Mouse (Mus musculus): Measurements from ENCODE around the gene Swsap1.
A peak's percentile ranks its signal among the peaks of the same experiment; 100 is the strongest.

Swsap1 gene

GRCm38 (mm10) chr9:21962416-21963059 lies 7.0 kb downstream of the Swsap1 start:
- DNase-seq (ENCODE audit: low spot score), result peak; percentile 56

DNA sequence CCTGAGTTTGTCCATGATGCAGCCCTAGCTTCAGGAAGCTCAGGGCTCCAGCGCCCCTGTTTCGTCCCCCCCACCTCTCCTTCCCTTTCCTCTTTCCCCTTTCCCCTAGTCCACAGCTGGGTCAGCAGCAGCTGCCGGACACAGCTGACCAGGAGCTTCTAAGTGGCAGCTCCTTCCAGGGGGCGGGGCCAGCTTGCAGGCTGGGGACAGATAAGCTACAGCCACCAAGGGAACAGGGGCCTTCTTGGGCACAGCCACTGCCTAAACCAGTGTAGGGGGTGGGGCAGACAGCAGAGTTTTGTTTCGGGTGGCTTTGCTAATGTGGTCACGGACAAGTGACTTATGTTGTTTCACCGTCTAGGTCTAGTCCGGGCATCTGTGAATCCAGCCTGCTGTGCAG lies 7.9 kb downstream of the Swsap1 start, which contains the start of gene Epor:
Gene Epor, minus strand, starts transcription at position 90 of the 400 bp plus-strand sequence.
- no peak for DNase-seq (ENCODE audit: low spot score)

DNA sequence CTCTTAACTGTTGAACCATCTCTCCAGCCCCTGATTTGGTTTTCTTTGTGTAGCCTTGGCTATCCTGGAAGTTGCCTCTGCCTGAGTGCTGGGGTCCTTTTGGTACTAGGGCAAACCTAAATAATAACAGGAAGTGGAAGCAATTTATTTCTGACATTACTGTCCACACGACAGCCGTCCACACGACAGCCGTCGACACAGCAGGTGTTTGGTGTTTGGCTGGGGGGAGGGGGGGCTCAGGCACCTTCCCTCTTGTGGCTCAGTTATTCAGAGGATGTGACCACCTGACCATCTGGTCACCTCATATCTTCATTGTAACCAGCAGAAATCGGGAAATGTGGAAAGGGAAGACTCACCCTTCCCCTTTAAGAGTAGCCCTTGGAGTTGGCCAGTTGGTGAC lies 13.3 kb downstream of the Swsap1 start:
- no peak for DNase-seq (ENCODE audit: low spot score)

DNA sequence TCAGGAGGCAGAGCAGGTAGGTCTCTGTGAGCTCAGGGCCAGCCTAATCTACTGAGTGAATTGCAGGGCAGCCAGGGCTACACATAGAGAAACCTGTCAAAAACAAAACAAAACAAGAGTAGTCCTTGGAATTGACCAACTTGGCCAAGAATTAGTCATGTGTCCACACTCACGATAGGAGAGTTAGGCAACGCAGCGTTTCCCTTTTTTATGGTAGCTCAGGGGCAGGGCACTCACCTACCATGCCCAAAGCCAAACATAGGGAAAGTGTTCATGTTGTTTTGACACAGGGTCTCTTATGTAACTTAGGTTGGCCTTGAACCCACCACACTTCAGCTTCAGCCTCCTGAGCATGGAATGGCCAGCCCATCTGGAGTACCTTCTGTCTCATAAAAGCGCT lies 13.7 kb downstream of the Swsap1 start:
- DNase-seq (ENCODE audit: low spot score), result no peak

DNA sequence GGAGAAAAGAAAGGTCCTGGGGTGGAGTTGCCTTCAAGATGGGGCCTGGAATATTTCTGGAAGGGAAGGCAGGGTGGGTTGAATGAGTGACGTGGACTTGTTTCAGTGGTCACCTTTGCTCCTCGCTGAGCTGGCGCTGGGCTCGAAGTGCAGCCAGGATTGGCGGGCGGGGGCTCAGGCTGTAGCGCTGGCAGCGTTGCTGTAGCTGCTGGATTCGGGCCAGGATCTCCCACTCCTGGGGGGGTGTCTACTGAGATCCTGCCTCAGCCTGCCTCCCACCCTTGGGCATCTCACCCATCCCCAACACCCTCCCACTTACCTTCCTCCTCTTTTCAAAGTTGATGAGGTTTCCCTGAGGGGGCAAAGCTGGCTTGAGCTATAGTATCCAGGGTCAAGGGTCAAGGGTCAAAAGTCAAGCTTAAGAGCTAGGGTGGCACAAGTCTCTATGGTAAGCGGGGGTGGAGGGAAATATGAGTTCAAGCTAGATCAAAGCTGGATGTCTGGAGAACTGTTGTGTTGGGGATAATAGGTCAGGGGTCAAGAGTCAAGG lies 21.1 kb downstream of the Swsap1 start:
- no peak for DNase-seq (ENCODE audit: low spot score)

DNA sequence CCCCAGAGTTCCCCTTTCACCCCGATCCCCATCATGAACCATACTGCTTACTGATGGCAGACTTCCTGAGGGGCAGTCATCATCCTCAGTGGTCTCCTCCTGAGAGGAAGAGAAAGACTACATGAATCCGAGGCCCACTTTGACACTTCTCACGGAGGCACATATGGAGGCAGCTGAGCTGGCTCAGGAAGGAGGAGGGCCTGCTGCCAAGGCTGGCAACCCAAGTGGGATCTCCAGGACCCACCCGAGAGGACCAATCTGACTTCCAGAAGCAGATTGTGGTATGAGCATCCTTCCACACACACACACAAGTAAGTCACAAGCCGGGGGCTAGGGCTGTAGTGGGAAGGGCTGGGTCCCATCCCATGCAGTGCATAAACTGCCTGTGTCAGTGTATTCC lies 21.8 kb downstream of the Swsap1 start:
- no peak for DNase-seq (ENCODE audit: low spot score)

GRCm38 (mm10) chr9:21977972-21978371 lies 22.4 kb downstream of the Swsap1 start:
- DNase-seq (ENCODE audit: low spot score), result no peak

DNA sequence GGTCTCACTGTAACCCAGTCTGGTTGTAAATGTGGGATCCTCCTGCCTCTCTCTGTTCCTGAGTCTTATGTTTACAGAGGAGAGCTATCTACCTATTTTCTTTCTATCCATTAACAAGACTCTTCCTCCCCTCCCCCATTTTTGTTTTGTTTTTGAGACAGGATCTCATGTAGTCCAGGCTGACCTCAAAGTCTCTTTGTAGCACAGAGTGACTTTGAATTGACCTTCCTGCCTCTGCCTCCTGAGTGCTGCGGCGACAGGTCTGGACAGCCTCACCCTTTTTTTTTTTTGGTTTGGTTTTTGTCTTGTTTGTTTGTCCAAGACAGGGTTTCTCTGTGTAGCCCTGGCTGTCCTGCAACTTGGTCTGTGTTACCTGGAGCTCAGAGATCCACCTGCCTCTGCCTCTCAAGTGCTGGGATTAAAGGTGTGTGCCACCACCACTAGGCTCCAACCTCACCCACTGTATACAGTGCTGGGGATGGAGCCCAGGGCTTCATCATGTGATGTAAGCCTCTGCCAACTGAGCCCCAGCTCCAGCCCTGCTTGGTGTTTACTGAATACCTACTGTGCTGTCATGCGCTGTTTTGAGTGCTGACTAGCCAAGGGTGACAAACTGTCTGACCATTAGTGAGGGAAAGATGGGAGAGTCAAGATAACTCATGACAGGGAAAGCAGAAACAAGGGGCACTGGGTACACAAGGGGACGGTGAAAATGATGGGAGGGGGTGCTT lies 23.0 kb downstream of the Swsap1 start:
- DNase-seq (ENCODE audit: low spot score), result no peak

DNA sequence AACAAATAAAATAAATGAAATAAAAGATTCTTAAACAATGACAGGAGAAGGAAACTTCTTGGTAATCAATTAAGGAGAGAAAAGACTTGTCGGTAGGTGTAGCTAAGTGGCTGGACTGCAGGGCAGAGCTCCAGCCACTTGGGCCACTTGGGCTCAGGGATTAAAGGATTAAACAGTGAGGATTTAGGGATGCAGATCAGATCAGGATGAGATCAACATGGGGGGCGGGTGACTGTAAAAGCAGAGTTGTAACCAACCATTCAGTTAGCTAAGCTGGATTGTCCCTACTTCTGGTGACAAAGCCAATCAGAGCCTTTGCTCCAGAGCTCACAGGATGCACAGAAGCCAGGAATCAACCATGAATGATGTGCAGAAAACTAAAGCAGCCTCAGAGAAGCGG lies 28.4 kb downstream of the Swsap1 start:
- DNase-seq (ENCODE audit: low spot score), result no peak

DNA sequence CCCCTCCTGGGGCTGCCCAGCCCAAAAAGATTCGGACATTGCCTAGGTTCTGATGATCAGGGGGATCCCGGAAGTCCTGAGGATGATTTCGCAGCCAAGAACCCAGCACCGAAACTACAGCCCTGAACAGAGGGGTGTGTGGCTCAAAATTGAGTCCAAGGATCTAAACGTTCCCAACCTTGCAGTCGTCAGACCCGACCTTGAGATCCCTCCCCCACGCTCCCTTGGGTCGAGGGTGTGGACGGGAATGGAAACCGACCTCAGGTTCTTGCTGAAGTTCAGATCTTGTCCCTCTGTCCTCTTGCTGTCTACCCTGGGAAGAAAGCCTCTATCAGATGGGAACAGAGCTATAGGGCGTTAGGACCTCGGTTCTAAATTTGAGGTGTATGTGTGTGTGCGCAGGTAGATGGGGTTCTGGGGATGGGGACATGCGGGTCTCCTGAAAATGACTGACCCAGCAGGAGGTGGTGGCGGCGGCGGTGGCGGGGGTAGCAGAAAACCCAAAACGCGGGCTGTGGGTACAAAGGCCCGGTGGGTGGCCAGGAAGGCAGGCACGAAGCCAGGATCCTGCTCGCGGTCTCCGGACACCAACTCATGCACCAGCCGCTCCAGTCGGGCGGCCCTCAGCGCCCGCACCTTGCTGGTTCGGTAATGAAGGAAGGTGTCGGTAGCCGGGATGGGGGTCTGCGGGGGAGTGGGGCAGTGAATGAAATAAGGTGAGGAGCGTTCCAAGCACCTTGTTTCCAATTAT lies 32.2 kb downstream of the Swsap1 start:
- no peak for DNase-seq (ENCODE audit: low spot score)

- peak; percentile 11 for DNase-seq (ENCODE audit: low spot score)
Measured at GRCm38 (mm10) chr9:21988421-21989101, 33.0 kb downstream of the Swsap1 start.

DNA sequence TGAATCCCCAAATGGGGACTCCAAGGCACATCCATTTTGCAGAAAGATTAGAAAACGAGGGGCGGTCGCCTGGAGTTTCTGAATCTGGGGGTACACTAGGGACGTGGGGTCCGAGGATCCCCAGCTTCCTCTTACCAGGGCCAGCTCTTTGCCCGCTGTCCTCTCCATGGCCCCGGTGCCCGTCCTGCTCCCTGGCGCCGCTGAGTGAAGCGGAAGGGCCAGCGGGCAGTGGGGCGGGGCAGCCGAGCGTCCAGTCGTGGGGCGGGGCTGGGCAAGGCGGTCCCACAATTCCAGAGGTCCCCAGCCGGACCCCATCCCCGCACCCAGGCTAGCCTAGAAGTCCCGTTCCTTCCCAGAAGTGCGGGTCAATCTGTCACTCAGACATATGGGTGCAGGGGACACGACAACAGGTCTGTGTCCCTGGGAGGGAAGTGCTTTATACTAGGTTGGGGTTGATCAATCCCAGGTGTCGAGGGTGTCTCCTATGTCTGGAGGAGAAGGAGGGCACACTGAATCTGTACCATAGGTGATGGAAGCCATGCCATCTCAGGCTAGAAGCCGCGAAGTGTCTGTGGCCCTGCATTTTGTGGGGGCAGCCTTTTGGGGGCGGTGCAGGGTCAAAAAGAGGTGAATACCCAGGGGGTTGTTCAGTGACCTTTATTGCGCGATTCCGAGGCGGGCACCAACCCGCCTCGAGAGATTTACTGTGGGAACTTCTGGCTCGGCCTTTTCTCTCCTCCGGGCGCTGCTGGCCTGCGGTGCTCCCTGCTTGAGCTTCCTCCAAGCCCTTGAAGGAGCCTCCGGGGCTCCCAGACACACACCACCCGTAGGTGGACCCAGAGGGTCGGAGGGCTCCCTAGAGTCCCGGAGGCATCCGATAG lies 33.9 kb downstream of the Swsap1 start, which contains the start of gene Rgl3:
Gene Rgl3, minus strand, starts transcription at position 217 of the 881 bp plus-strand sequence.
- peak; percentile 70 for DNase-seq (ENCODE audit: low spot score)

GRCm38 (mm10) chr9:21992227-21992626 lies 36.7 kb downstream of the Swsap1 start:
- DNase-seq (ENCODE audit: low spot score), result no peak

DNA sequence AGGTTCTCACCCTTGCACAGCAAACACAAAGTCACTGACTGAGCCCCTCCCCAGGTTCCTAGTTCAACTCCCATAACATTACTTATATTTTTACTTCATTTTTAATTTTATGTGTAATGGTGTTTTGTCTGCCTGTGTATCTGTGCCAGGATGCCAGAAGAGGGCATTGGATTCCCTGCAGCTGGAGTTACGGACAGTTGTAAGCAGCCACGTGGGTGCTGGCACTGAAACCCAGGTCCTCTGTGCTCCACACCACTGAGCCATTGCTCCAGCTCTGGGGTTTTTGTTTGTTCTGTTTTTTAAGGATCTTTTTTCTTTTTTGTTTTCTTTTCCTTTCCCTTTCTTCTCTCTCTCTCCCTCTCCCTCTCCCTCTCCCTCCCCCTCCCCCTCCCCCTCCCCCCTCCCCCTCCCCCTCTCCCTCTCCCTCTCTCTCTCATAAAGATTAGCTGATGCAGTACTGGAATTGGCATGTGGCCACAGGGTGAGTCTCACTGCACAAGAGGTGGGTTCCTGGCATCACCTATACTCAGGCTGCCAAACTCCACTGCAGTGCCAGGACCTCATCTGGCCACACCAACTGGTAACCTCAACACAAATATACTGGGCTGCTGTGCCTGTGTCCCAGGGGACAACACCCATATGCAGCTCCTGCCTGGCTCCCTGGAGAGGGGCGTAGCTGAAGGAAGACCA lies 40.8 kb downstream of the Swsap1 start:
- no peak for DNase-seq (ENCODE audit: low spot score)

DNA sequence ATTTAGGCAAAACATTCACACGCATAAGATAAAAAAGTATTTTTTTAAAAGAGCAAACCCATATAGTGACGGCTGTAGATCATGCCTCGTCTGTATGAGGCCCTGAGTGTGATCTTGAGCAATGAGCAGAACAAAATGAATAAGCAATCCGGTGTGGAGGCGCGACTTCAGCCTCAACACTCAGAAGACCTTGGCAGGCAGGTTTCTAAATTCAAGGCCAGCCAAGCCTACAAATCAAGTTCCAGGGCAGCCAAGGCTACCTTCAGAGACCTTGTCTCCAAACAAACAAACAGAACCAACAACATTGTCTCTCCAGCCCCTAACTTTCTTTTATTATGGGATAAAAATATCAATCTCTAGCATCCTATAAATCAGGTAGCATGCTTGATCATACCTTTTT lies 44.7 kb downstream of the Swsap1 start:
- no peak for DNase-seq (ENCODE audit: low spot score)

DNA sequence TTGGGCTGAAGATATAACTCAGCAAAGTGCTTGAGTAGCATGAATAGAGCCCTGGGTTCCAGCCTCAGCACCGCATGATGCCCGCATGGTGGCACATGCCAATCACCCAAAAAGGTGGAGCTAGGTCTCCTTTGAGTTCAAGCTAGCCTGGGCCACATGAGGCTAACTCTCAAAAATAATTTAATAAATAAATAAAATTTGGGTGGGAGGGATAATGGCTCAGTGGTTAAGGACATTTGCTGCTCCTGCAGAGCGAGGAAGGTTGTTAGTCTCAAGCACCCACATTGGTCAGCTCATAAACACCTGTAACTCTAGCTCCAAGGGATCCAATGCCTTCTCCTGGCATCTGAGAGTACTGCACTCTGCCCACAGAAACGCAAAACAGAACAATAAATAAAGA lies 46.1 kb downstream of the Swsap1 start:
- DNase-seq (ENCODE audit: low spot score), result no peak

DNA sequence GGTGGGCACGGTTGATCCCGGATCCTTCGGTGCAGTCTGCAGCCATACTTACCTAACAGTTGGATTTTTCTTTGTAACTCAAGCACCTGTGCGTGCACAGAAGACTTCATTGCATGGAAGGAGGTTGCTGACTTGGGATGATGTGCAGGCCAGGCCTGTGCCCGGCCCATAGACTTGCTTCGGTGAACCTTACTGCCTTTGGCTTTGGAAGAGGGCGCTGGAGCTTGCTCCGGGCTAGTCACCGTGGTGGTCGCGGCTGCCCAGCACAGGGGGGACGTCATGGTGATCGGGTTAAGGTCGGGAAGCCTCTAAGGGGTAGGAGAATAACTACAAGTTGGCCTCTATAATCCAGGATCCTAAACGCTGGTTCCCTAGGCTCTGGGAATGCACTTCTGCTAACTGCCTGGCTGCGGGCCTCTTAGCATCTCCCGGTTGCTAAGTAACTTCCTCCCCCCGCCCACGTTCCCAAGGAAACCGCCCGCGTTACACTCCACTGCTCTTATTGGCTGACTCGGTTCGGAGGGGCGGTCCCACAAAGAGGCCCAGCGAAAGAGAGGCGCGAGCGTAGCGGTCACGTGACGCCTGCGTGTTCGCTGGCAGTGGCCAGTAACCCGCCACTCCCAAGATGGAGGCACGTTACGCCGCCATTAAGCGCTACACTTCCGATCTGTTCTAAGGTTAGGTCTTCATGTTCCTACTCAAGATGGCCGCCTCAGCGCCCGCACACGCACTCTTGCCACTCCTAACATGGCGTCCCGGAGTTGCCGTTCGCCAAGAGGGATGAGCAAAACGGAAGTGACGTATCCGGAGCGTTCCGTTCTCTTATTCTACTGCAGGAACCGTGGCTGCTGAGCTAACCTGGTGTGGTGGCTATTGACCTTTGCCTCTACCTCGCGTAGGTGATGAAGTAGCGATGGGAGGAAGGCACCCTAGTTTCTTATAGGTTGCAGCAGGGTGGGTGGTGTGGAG lies 46.9 kb downstream of the Swsap1 start, which contains the start of the genes Ccdc151 and Prkcsh:
Gene Ccdc151, minus strand, starts transcription at position 441 of the 969 bp plus-strand sequence.
Gene Prkcsh, plus strand, starts transcription at position 613 of the 969 bp plus-strand sequence.
- DNase-seq (ENCODE audit: low spot score), result peak; percentile 100

DNA sequence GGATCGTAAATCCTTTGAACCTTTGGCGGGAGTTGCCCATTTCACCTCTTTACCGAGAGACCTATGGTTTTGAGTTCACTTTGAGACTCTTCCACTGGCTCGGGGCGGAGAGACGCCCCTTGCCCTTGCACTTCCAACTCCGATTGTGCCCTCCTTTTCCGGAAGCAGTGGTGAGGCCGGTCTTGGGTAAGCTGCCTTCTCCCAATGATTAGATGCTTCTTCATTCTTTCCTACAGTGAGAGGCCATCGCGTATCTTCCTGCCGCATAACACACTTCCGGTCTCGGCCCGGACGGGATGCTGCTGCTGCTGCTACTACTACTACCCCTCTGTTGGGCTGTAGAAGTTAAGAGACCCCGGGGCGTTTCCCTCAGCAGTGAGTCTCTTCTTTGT lies 47.6 kb downstream of the Swsap1 start:
- no peak for DNase-seq (ENCODE audit: low spot score)

GRCm38 (mm10) chr9:22004546-22004945 lies 49.0 kb downstream of the Swsap1 start:
- DNase-seq (ENCODE audit: low spot score), result no peak
